Mouse (Mus musculus) CH12.LX (cell line): ENCODE measurements around the gene Me1. TPM values are rescaled to one million over a fixed set of nuclear protein-coding genes. Genes with fewer than 3 reads are reported as not detected.
A peak's percentile ranks its signal among the peaks of the same experiment; 100 is the strongest.

Experiments used
- DNase-seq: peaks from one replicate; pipeline ENCODE4 v3.0.0-alpha.2; 2013; ENCODE audit errors: extremely low read depth
- H3K27ac ChIP-seq: 2 replicates; pipeline ENCODE4 v1.5.1; 2012; ENCODE audit warnings: low read depth, mild to moderate bottlenecking, control low read depth, moderate library complexity; ENCODE audit not compliant: insufficient read depth
- H3K27me3 ChIP-seq: replicated peaks from 2 replicates; pipeline ENCODE3; 2012; ENCODE audit warnings: inconsistent platforms
- H3K36me3 ChIP-seq, 2 experiments: replicated peaks in 1 of 2; 2 replicates each; pipeline versions ENCODE3 to v1.6.1; 2012; ENCODE audit warnings: inconsistent platforms in 1 of 2, low read length in 1 of 2, mild to moderate bottlenecking in 1 of 2, mixed read lengths in 1 of 2, moderate library complexity in 1 of 2; ENCODE audit not compliant: control insufficient read depth in 1 of 2, insufficient read depth in 1 of 2
- H3K4me1 ChIP-seq, 2 experiments: 2 replicates each; pipeline ENCODE4 v1.6.1; 2012; ENCODE audit warnings: inconsistent platforms in 1 of 2, moderate library complexity in 1 of 2; ENCODE audit not compliant: insufficient read depth in 2 of 2, control insufficient read depth in 1 of 2
- H3K4me2 ChIP-seq: 2 replicates; pipeline ENCODE4 v1.6.1; 2012; ENCODE audit warnings: low read depth, mild to moderate bottlenecking, control low read depth; ENCODE audit not compliant: poor library complexity, insufficient read depth, severe bottlenecking
- H3K4me3 ChIP-seq, 3 experiments: fragments of 150-350 bp in 1 of 3; sonication (generic) in 1 of 3; replicated peaks in 1 of 3; 2 replicates each; pipeline versions ENCODE3 to v1.5.1; 2011 to 2012; ENCODE audit warnings: low read depth in 2 of 3, low read length in 2 of 3, mild to moderate bottlenecking in 2 of 3, moderate library complexity in 2 of 3, control low read depth in 1 of 3, improper control_type of control experiment in 1 of 3, inconsistent platforms in 1 of 3, mixed read lengths in 1 of 3; ENCODE audit not compliant: poor library complexity in 1 of 3
- H3K79me2 ChIP-seq: replicated peaks from 2 replicates; pipeline ENCODE4 v1.6.1; 2012; ENCODE audit warnings: mild to moderate bottlenecking, moderate library complexity; ENCODE audit not compliant: control insufficient read depth, poor library complexity, insufficient read depth, severe bottlenecking; ENCODE audit errors: extremely low read depth
- H3K9ac ChIP-seq: 2 replicates; pipeline ENCODE4 v1.6.1; 2012; ENCODE audit warnings: low read depth, mild to moderate bottlenecking, control low read depth, moderate library complexity; ENCODE audit not compliant: insufficient read depth
- H3K9me3 ChIP-seq: replicated peaks from 2 replicates; pipeline ENCODE3; 2012; ENCODE audit warnings: low read length, inconsistent platforms, mixed read lengths
- BHLHE40 ChIP-seq: IDR thresholded peaks from 2 replicates; pipeline ENCODE4 v1.6.1; 2011; ENCODE audit warnings: mild to moderate bottlenecking, low read depth, low read length, improper control_type of control experiment
- CHD1 ChIP-seq: IDR thresholded peaks from 2 replicates; pipeline ENCODE4 v1.6.1; 2012; ENCODE audit warnings: low read depth, low read length, improper control_type of control experiment, inconsistent platforms
- CHD2 ChIP-seq: IDR thresholded peaks from 2 replicates; pipeline ENCODE4 v1.6.1; 2011; ENCODE audit warnings: low read length, improper control_type of control experiment
- CTCF ChIP-seq, 2 experiments: IDR thresholded peaks in 1 of 2; conservative IDR thresholded peaks in 1 of 2; 2 replicates each; pipeline ENCODE4 v1.5.1; 2011 to 2012; ENCODE audit warnings: low read depth in 2 of 2, low read length in 2 of 2, improper control_type of control experiment in 1 of 2, inconsistent platforms in 1 of 2, mild to moderate bottlenecking in 1 of 2, moderate library complexity in 1 of 2
- E2F4 ChIP-seq: IDR thresholded peaks from 2 replicates; pipeline ENCODE4 v1.6.1; 2011; ENCODE audit warnings: low read depth, low read length, improper control_type of control experiment; ENCODE audit not compliant: insufficient replicate concordance
- ELF1 ChIP-seq: IDR thresholded peaks from 2 replicates; pipeline ENCODE4 v1.6.1; 2014; ENCODE audit warnings: low read depth, mild to moderate bottlenecking, inconsistent platforms, low read length, improper control_type of control experiment
- EP300 ChIP-seq: IDR thresholded peaks from 2 replicates; pipeline ENCODE4 v1.6.1; 2011; ENCODE audit warnings: low read length, improper control_type of control experiment
- ETS1 ChIP-seq: conservative IDR thresholded peaks from 2 replicates; pipeline ENCODE4 v1.6.1; 2012; ENCODE audit warnings: low read depth, mild to moderate bottlenecking, inconsistent platforms, low read length, improper control_type of control experiment, moderate library complexity
- GABPA ChIP-seq: IDR thresholded peaks from 2 replicates; pipeline ENCODE4 v1.6.1; 2012; ENCODE audit warnings: low read depth, low read length, improper control_type of control experiment, inconsistent platforms; ENCODE audit not compliant: insufficient replicate concordance
- HCFC1 ChIP-seq: IDR thresholded peaks from 2 replicates; pipeline ENCODE4 v1.6.1; 2012; ENCODE audit warnings: low read depth, mild to moderate bottlenecking, inconsistent platforms, low read length, improper control_type of control experiment
- IRF4 ChIP-seq: IDR thresholded peaks from 2 replicates; pipeline ENCODE4 v1.6.1; 2014; ENCODE audit warnings: low read depth, mild to moderate bottlenecking, inconsistent platforms, low read length, improper control_type of control experiment
- JUN ChIP-seq: IDR thresholded peaks from 2 replicates; pipeline ENCODE4 v1.6.1; 2011; ENCODE audit warnings: low read depth, mild to moderate bottlenecking, low read length, improper control_type of control experiment, moderate library complexity; ENCODE audit not compliant: insufficient read depth
- JUND ChIP-seq: conservative IDR thresholded peaks from 2 replicates; pipeline ENCODE4 v1.6.1; 2011; ENCODE audit warnings: low read depth, low read length, improper control_type of control experiment
- KAT2A ChIP-seq: IDR thresholded peaks from 2 replicates; pipeline ENCODE4 v1.6.1; 2012; ENCODE audit warnings: low read length, improper control_type of control experiment, inconsistent platforms; ENCODE audit not compliant: insufficient replicate concordance
- MAFK ChIP-seq: IDR thresholded peaks from 2 replicates; pipeline ENCODE4 v1.6.1; 2011; ENCODE audit warnings: low read length, improper control_type of control experiment; ENCODE audit not compliant: insufficient replicate concordance
- MAX ChIP-seq: IDR thresholded peaks from 2 replicates; pipeline ENCODE4 v1.6.1; 2011; ENCODE audit warnings: low read length, improper control_type of control experiment
- MAZ ChIP-seq: IDR thresholded peaks from 2 replicates; pipeline ENCODE4 v1.6.1; 2012; ENCODE audit warnings: low read depth, mild to moderate bottlenecking, inconsistent platforms, low read length, improper control_type of control experiment, moderate library complexity
- MEF2A ChIP-seq: IDR thresholded peaks from 2 replicates; pipeline ENCODE4 v1.6.1; 2014; ENCODE audit warnings: low read depth, mild to moderate bottlenecking, inconsistent platforms, low read length, improper control_type of control experiment, borderline replicate concordance
- MXI1 ChIP-seq: IDR thresholded peaks from 2 replicates; pipeline ENCODE4 v1.6.1; 2011; ENCODE audit warnings: mild to moderate bottlenecking, low read depth, low read length, improper control_type of control experiment
- MYC ChIP-seq: IDR thresholded peaks from 2 replicates; pipeline ENCODE4 v1.6.1; 2011; ENCODE audit warnings: low read depth, mild to moderate bottlenecking, improper control_type of control experiment, low read length
- NELFE ChIP-seq: IDR thresholded peaks from 2 replicates; pipeline ENCODE4 v1.6.1; 2011; ENCODE audit warnings: low read depth, low read length, improper control_type of control experiment
- NRF1 ChIP-seq: IDR thresholded peaks from 2 replicates; pipeline ENCODE4 v1.6.1; 2014; ENCODE audit warnings: low read depth, mild to moderate bottlenecking, inconsistent platforms, low read length, improper control_type of control experiment, moderate library complexity
- PAX5 ChIP-seq: IDR thresholded peaks from 2 replicates; pipeline ENCODE4 v1.6.1; 2012; ENCODE audit warnings: low read length, inconsistent platforms, mixed read lengths
- POLR2A ChIP-seq: IDR thresholded peaks from 2 replicates; pipeline ENCODE4 v1.6.1; 2011; ENCODE audit warnings: low read depth, mild to moderate bottlenecking, improper control_type of control experiment, low read length
- POLR2AphosphoS2 ChIP-seq: IDR thresholded peaks from 2 replicates; pipeline ENCODE4 v1.6.1; 2011; ENCODE audit warnings: low read depth, low read length, improper control_type of control experiment
- RAD21 ChIP-seq: IDR thresholded peaks from 2 replicates; pipeline ENCODE4 v1.6.1; 2011; ENCODE audit warnings: low read depth, mild to moderate bottlenecking, low read length, improper control_type of control experiment, moderate library complexity
- RCOR1 ChIP-seq: conservative IDR thresholded peaks from 2 replicates; pipeline ENCODE4 v1.6.1; 2012; ENCODE audit warnings: low read depth, mild to moderate bottlenecking, inconsistent platforms, low read length, improper control_type of control experiment
- SIN3A ChIP-seq: IDR thresholded peaks from 2 replicates; pipeline ENCODE4 v1.6.1; 2012; ENCODE audit warnings: low read length, improper control_type of control experiment, inconsistent platforms
- SMC3 ChIP-seq: IDR thresholded peaks from 2 replicates; pipeline ENCODE4 v1.6.1; 2011; ENCODE audit warnings: low read depth, low read length, improper control_type of control experiment
- TBP ChIP-seq: conservative IDR thresholded peaks from 2 replicates; pipeline ENCODE4 v1.6.1; 2011; ENCODE audit warnings: low read depth, low read length, improper control_type of control experiment
- TCF12 ChIP-seq: IDR thresholded peaks from 2 replicates; pipeline ENCODE4 v1.6.1; 2014; ENCODE audit warnings: low read depth, mild to moderate bottlenecking, inconsistent platforms, low read length, improper control_type of control experiment
- UBTF ChIP-seq: IDR thresholded peaks from 2 replicates; pipeline ENCODE4 v1.6.1; 2012; ENCODE audit warnings: low read depth, mild to moderate bottlenecking, inconsistent platforms, low read length, improper control_type of control experiment, moderate library complexity
- USF1 ChIP-seq: IDR thresholded peaks from 2 replicates; pipeline ENCODE4 v1.6.1; 2014; ENCODE audit warnings: low read depth, mild to moderate bottlenecking, inconsistent platforms, low read length, improper control_type of control experiment
- USF2 ChIP-seq: conservative IDR thresholded peaks from 2 replicates; pipeline ENCODE4 v1.6.1; 2011; ENCODE audit warnings: low read depth, low read length, improper control_type of control experiment
- ZC3H11A ChIP-seq: IDR thresholded peaks from 2 replicates; pipeline ENCODE4 v1.6.1; 2012; ENCODE audit warnings: low read depth, mild to moderate bottlenecking, inconsistent platforms, low read length, improper control_type of control experiment
- ZKSCAN1 ChIP-seq: IDR thresholded peaks from 2 replicates; pipeline ENCODE4 v1.6.1; 2012; ENCODE audit warnings: low read depth, inconsistent platforms, low read length, improper control_type of control experiment, borderline replicate concordance
- ZMIZ1 ChIP-seq: IDR thresholded peaks from 2 replicates; pipeline ENCODE4 v1.6.1; 2012; ENCODE audit warnings: low read depth, mild to moderate bottlenecking, inconsistent platforms, low read length, improper control_type of control experiment
- ZNF384 ChIP-seq: IDR thresholded peaks from 2 replicates; pipeline ENCODE4 v1.6.1; 2012; ENCODE audit warnings: low read depth, low read length, improper control_type of control experiment, inconsistent platforms
- dilution Hi-C: fragments of 300-500 bp; cut with MboI; formaldehyde crosslinking; loops from 2 replicates; pipeline ENCODE4 v1.14.3; 2020; ENCODE audit warnings: low sequenced_read_pairs; ENCODE audit not compliant: extremely low pct_unique_long_range_greater_than_20kb, extremely low pct_ligation_motif_present
- in situ Hi-C: fragments of 300-500 bp; cut with MboI; formaldehyde crosslinking; loops from 3 replicates; pipeline ENCODE4 v1.14.3; 2019; ENCODE audit warnings: low sequenced_read_pairs, low pct_ligation_motif_present, low pct_unique_long_range_greater_than_20kb, mixed read lengths
- polyA plus RNA-seq: library from polyadenylated mRNA; unstranded; fragments of >175 nt; gene quantifications from 2 replicates; pipeline ENCODE4 v1.2.1, GENCODE M21; 2012; ENCODE audit warnings: low read depth; ENCODE audit not compliant: insufficient read length
- total RNA-seq, 2 experiments: library from RNA; depleted of rRNA; stranded (reverse); fragments of 300-350 nt in 1 of 2; fragments of >200 nt in 1 of 2; gene quantifications; 2 replicates each; pipeline ENCODE4 v1.2.3; 2012 to 2014

The Me1 gene
- total and polyA plus RNA-seq, 3 experiments: 9.4 to 39.9 (median 16.7) TPM

GRCm38 (mm10) chr9:86572636-86573291, 123.0 kb downstream of the Me1 start:
- Histone ChIP-seq H3K36me3 (peaks cover 12 to 51% of the 10 kb centered on the region in 2 experiments), H3K9ac (peak overlapping the region; percentile 48; the same call in 1 of the 2 replicates), H3K4me1 (peaks cover 0 to 26% of the 10 kb centered on the region in 2 experiments; a peak in 2 of 4 replicates), H3K4me2 (peak overlapping the region; percentile 90), H3K27ac (no peak overlapping the region), H3K79me2 (peaks cover 9% of the 10 kb centered on the region), H3K9me3 (no peaks in the 10 kb centered on the region), H3K27me3 (no peaks in the 10 kb centered on the region), H3K4me3 (peak overlapping the region in 2 of 3 experiments; percentile 78 to 84)
- dilution Hi-C loops: no loop called here
- peak; percentile 82 for DNase-seq
- no peak for TF ChIP-seq USF1
- TF ChIP-seq RAD21: peak; percentile 67
- no peak for TF ChIP-seq MEF2A
- TF ChIP-seq SIN3A: peak; percentile 22; the same call in 1 of the 2 replicates
- TF ChIP-seq CHD2: no peak
- TF ChIP-seq ZMIZ1: no peak
- TF ChIP-seq PAX5: no peak
- TF ChIP-seq CHD1: no peak
- no peak for TF ChIP-seq POLR2AphosphoS2
- TF ChIP-seq ETS1: no peak
- no peak for TF ChIP-seq ZKSCAN1
- 0 out of 2 replicates have a peak, but pooled peaks have one; percentile 30 for TF ChIP-seq MXI1
- TF ChIP-seq MYC: peak; percentile 59; the same call in 1 of the 2 replicates
- no peak for TF ChIP-seq BHLHE40
- no peak for TF ChIP-seq ELF1
- TF ChIP-seq TBP: no peak
- no peak for TF ChIP-seq GABPA
- peak; percentile 82 to 85 for TF ChIP-seq CTCF (conservative IDR thresholded peaks at IDR 0.05 in 1 of 2, IDR thresholded peaks at IDR 0.05 in 1 of 2; ENCODE audit: low read depth in 2 of 2, low read length in 2 of 2)
- TF ChIP-seq NELFE: no peak
- TF ChIP-seq MAFK: no peak
- TF ChIP-seq NRF1: no peak
- no peak for TF ChIP-seq JUN
- TF ChIP-seq RCOR1: no peak
- no peak for TF ChIP-seq POLR2A
- TF ChIP-seq E2F4: no peak
- no peak; the same call in 1 of the 2 replicates for TF ChIP-seq IRF4
- no peak for TF ChIP-seq USF2
- TF ChIP-seq KAT2A: no peak
- no peak for TF ChIP-seq HCFC1
- TF ChIP-seq MAZ: no peak
- TF ChIP-seq ZNF384: no peak
- TF ChIP-seq JUND: no peak
- no peak for TF ChIP-seq UBTF
- TF ChIP-seq SMC3: peak; percentile 60
- TF ChIP-seq EP300: no peak
- no peak for TF ChIP-seq TCF12
- no peak for TF ChIP-seq ZC3H11A
- peak; percentile 41; the same call in 1 of the 2 replicates for TF ChIP-seq MAX
- in situ Hi-C loops: loop anchor here (10.0 to 25.0 kb wide), 2 partner anchors 108 to 835 kb away; partner anchors contain the start of genes Dop1a, Ibtk and Ube2cbp
